Mouse (Mus musculus) embryonic stem cell, embryonic (primary cell): ENCODE data around the gene Podxl2.

Source experiments
- CTCF ChIA-PET, 4 experiments: fragments of 300-600 bp in 2 of 4; fragments of 350-600 bp in 2 of 4; sonication (Branson Sonifier 250); formaldehyde crosslinking; loops; one replicate each; lab custom pipeline; 2022; ENCODE audit warnings: inconsistent platforms in 2 of 4; lab: Charles Lee
- POLR2A ChIA-PET, 4 experiments: fragments of 300-600 bp in 2 of 4; fragments of 350-600 bp in 2 of 4; sonication (Branson Sonifier 250); formaldehyde crosslinking; loops; one replicate each; lab custom pipeline; 2022; ENCODE audit warnings: antibody characterized with exemption in 4 of 4, inconsistent platforms in 1 of 4; lab: Charles Lee

Podxl2 gene

DNA sequence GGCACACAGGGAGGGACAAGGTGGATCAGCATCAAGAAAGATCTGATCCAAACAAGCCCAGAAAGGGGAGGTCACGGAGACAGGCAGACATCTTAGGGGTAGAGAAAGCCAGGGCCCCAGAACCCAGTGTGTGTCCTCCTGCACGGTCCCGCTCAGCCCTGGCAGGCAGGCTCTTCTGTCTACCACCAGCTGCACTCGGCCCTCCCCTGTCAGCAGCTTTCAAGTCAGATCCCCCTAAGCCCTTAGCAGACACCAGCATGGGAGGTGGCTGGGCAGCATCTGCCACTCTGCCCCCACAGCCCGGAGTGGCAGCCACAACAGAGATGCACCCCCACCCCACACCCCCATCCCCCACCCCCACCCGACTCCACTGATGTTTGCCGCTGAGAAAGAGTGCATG, 2.0 kb downstream of the Podxl2 start:
- ChIA-PET POLR2A (interaction anchor here in 2 of 4 experiments (0.6 to 20.5 kb wide), 3 partner anchors 18 to 29 kb away, joined by 3 to 443 read pairs (median 7); partner anchors contain the start of gene Mcm2 (in 1 of the 2)), CTCF (interaction anchor here in 2 of 4 experiments (0.5 to 1.7 kb wide), 2 partner anchors 12 to 16 kb away, joined by 5 read pairs; no protein-coding TSS in a partner anchor)

DNA sequence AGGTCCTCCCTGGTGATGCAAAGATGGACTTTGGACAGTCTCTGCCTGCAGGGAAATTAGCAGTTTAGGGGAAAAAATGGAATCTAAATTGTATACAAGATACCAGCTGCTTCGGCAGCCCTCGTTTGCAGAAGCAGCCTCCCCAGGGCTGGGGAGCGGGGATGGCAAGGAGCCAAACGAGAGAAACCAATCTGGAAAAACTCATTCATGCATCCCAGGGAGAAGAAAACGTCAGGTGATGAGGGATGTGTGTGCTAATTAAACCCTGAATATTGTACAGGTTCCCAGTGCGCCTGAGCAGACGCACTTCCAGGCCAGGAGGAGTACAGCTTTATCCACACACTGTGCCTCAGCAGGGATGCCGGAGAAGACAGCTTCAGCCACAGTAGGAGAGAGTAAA, 3.3 kb downstream of the Podxl2 start:
- ChIA-PET POLR2A (interaction anchor here in 1 of 4 experiments (0.9 to 20.5 kb wide), 3 partner anchors 15 to 35 kb away, joined by 3 to 443 read pairs (median 6); partner anchors contain the start of gene Mcm2), CTCF (interaction anchor here in 3 of 4 experiments (1.2 to 1.7 kb wide), 3 partner anchors 14 to 22 kb away, joined by 3 to 5 read pairs (median 4); no protein-coding TSS in a partner anchor)

DNA sequence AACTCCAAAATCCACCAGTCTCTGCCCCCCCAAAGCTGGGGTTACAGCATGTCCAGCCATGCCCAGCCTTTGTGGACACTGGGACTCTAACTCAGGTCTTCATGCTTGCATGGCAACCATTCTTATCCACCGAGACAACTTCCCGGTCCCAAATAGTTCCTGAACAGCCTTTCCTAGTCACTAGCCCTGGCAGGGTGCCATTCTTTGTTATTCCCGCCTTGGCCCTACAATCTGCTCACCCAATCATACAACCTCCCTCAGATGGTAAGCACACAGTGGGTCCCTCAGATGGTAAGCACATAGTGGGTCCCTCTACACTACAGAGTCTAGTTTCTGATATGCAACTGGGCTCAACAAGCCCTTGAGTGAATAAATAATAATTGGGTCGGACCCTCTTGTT, 4.2 kb downstream of the Podxl2 start:
- CTCF ChIA-PET, result interaction anchor here in 2 of 4 experiments (1.2 to 1.6 kb wide), 2 partner anchors 13 to 15 kb away, joined by 3 to 4 read pairs; no protein-coding TSS in a partner anchor
- POLR2A ChIA-PET, result interaction anchor here in 1 of 4 experiments (1.0 to 20.5 kb wide), 3 partner anchors 14 to 32 kb away, joined by 3 to 443 read pairs (median 6); partner anchors contain the start of genes Mcm2 and Tpra1

DNA sequence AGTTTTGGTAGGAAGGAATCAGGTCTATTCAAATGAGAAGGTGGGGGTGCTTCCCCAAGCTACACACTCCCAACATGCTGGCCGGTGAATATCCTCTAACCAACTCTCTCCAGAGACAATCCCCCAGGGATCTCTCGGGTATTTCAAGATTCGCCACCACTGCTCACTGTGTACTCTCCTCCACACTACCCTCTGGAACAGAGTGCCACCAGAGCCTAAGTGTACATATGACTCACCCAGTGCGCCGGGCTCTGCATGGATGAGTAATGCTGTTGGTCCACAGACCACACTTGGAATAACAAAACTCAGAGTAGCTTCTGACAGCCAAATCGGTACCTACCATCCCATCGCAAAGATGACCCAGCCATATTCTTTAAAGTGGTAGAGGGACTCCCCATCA, 5.4 kb downstream of the Podxl2 start:
- ChIA-PET POLR2A (no interaction called here), CTCF (no interaction called here)

DNA sequence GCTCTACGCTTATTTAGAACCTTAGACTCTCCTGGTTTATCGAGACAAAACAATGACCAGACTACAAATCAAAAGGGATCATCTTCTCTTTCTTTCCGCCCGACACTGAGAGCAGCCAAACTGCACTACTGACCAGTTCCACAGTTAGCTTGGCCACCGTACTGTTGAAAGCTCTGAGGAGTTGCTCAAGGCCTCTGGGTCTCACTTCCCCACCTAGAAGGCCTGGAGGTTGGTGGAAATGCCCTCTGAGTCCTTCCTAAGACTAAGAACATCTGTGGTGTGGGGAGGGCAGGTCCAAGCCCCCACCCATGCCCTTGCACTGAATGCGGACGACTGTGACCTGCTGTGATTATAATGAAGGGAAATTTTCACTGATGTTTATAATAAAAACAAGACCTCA, 9.1 kb downstream of the Podxl2 start:
- POLR2A ChIA-PET, result interaction anchor here in 1 of 4 experiments (1.1 to 1.7 kb wide), 2 partner anchors 21 to 24 kb away, joined by 3 to 4 read pairs; partner anchors contain the start of gene Abtb1
- CTCF ChIA-PET, result interaction anchor here in 3 of 4 experiments (0.6 to 1.3 kb wide), 5 partner anchors 10 to 319 kb away, joined by 3 to 4 read pairs (median 4); no protein-coding TSS in a partner anchor

DNA sequence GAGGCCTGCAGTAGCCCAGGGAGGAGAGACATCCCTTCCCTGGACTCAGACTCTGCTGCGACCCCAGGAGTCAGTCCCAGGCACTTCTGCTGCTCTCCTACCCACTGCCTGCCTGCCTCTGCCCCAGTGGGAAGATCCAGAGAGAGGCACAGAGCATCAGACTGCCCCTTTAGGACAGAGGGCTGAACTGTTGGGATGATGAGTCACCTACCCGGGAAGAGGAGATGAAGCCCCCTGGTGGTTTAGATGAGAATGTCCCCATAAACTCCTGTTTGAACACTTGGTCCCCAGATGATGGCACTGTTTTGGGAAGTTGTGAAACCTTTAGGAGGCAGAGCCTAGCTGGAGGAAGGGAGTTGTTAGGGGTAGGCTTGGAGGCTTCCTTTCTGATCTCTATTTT, 13.9 kb downstream of the Podxl2 start:
- CTCF ChIA-PET, result interaction anchor here in 3 of 4 experiments (0.6 to 4.0 kb wide), 21 partner anchors 9 to 737 kb away, joined by 3 to 21 read pairs (median 3); partner anchors contain the start of gene Tpra1 (in 1 of the 3)
- POLR2A ChIA-PET, result interaction anchor here in 2 of 4 experiments (1.0 to 4.7 kb wide), 4 partner anchors 11 to 22 kb away, joined by 4 to 15 read pairs (median 5); partner anchors contain the start of gene Abtb1 (in 1 of the 2)

DNA sequence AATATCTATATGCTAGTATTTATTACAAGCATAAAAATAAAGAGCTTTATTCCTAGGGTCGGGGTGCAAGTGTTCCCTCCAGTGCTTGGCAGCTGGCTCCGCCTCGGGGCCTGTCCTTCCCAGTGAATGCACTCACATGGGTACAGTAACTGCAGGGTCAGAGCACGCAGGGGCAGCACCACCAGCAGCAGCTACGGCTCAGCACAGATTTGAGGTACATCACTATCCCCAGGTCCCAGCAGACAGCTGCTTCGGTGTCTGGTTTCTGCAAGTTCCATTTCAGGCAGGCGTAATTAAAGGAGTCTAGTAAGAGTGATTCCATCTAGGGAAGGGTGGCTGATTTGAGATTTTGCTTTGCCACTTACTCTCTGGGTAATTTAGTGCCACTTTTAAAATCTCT, 16.5 kb downstream of the Podxl2 start:
- POLR2A ChIA-PET, result interaction anchor here in 2 of 4 experiments (0.9 to 4.7 kb wide), 4 partner anchors 9 to 616 kb away, joined by 3 to 15 read pairs (median 6); partner anchors contain the start of genes Mcm2 (in 1 of the 2) and Podxl2 (in 1 of the 2)
- CTCF ChIA-PET, result interaction anchor here in 3 of 4 experiments (1.0 to 4.0 kb wide), 13 partner anchors 9 to 786 kb away, joined by 3 to 21 read pairs (median 4); partner anchors contain the start of gene Abtb1 (in 2 of the 3)

DNA sequence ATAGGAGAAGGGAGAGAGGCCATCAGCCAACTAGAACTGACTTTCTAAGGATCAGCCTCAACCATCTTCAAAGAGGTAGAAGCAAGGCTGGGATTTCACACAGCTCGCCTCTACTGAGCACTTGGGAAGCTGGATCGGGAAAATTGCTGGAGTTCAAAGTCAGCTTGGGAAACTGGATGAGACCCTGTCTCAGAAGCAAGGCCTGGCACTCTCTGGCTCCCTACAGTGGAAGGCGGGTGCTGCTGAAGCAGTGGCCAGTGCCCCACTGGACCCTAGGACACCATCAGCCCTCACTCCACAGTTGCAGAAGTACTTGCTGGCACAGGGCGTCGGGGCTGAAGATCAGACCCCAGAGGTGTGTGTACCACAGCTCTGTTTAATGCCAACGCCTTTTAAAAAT, 17.0 kb downstream of the Podxl2 start:
- ChIA-PET POLR2A (interaction anchor here in 2 of 4 experiments (1.7 to 4.7 kb wide), 2 partner anchors 8 to 16 kb away, joined by 4 to 15 read pairs; partner anchors contain the start of gene Podxl2 (in 1 of the 2)), CTCF (interaction anchor here (0.6 to 4.0 kb wide), 11 partner anchors 8 to 734 kb away, joined by 3 to 21 read pairs (median 4); partner anchors contain the start of gene Abtb1 (in 1 of the 4))

DNA sequence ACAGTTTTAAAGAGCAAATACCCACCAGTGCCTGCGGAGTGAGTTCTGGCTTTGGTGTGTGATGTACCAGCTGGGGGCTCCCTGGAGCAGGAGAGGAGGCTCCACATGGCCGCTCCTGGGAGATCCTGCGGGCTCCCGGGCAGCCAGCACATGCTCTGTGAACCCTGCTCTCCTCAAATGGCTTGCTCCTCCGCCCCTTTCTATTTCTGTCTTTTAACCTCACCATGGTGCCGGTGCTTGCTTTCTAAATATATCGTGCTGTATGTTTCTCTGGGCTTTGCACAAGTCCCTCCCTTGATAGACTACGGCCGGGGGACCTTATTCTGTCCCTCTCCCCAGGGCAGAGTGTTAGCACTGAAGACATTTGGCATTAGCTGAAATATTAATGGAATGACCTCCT, 17.6 kb downstream of the Podxl2 start:
- CTCF ChIA-PET, result interaction anchor here (0.6 to 3.7 kb wide), 10 partner anchors 8 to 734 kb away, joined by 3 to 18 read pairs (median 4); partner anchors contain the start of gene Abtb1 (in 3 of the 4)

DNA sequence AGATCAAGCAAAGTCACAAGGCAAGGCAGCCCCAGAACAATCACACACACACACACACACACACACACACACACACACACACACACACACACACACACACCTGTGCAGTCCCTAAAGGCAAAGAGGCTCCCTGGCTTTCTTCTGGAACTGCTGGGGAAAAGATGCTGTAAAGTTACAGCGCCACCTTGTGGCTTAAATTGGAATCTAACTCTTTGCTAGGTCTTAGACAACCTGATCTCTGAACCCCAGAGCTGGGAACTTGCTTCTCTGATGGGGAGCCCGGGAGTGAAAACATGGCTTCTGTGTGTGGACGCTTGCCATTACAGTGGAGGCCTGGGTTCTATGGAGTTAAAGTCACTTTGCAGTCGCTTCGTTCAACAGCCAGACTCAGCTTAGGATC, 19.2 kb downstream of the Podxl2 start:
- ChIA-PET POLR2A (interaction anchor here in 2 of 4 experiments (0.7 to 1.7 kb wide), 8 partner anchors 13 to 1184 kb away, joined by 3 to 6 read pairs (median 4); partner anchors contain the start of genes Abtb1 (in 2 of the 2) and Aplf (in 1 of the 2)), CTCF (interaction anchor here (0.6 to 3.7 kb wide), 70 partner anchors 9 to 1511 kb away, joined by 3 to 24 read pairs (median 4); partner anchors contain the start of genes Abtb1 (in 3 of the 4), Mcm2 (in 2 of the 4) and Sec61a1 (in 2 of the 4))

More for the DNA sequence above, 17.6 kb downstream of the Podxl2 start:
- POLR2A ChIA-PET, result interaction anchor here in 1 of 4 experiments (0.9 to 4.7 kb wide), 2 partner anchors 8 to 58 kb away, joined by 4 to 15 read pairs; no protein-coding TSS in a partner anchor

DNA sequence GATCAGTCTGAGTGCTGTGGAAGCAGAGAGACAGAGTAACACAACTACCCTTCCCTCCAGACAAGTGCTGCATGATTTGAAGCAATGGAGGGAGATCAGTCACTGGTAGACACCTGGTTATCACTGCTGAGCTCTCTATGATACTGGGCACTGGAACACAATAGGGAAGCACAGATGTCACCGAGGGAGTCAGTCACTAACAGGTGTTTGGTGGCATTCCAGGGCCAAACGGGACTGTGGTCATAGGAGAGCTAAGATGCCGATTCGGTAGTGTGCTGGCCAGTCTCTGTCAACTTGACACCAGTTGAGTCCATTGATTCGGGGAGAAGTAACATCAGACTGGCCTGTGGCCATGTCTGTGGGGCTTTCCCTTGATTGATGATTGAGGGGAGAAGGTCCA, 20.3 kb downstream of the Podxl2 start:
- ChIA-PET CTCF (interaction anchor here (0.5 to 3.7 kb wide), 11 partner anchors 12 to 730 kb away, joined by 3 to 24 read pairs (median 6); partner anchors contain the start of gene Abtb1 (in 2 of the 4)), POLR2A (interaction anchor here in 2 of 4 experiments (0.6 to 1.7 kb wide), 3 partner anchors 12 to 611 kb away, joined by 3 to 6 read pairs (median 5); partner anchors contain the start of gene Abtb1 (in 1 of the 2))

DNA sequence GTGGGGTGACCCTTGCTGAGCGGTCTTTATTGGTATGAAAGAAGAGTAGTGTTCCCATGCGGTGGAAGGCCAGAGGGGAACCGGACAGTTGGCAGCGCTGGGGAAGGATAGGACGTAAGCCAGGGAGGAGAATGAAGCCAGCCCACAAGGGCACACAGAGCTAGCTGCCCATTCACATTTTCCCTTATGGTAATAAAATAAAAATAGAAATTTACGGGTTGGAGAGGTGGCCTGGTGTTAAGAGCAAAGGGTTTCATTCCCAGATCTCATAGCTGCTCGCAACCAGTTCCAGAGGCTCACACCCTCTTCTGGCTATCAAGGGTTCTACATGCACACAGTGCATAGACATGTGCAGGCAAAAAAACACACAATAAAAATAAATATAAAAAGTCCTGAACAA, 24.8 kb downstream of the Podxl2 start:
- ChIA-PET CTCF (interaction anchor here (0.5 to 3.6 kb wide), 32 partner anchors 8 to 737 kb away, joined by 3 to 21 read pairs (median 4); partner anchors contain the start of gene Abtb1 (in 3 of the 4)), POLR2A (interaction anchor here in 2 of 4 experiments (0.6 to 3.6 kb wide), 8 partner anchors 8 to 303 kb away, joined by 3 to 15 read pairs (median 3); partner anchors contain the start of genes Abtb1 (in 1 of the 2) and Tpra1 (in 1 of the 2))

DNA sequence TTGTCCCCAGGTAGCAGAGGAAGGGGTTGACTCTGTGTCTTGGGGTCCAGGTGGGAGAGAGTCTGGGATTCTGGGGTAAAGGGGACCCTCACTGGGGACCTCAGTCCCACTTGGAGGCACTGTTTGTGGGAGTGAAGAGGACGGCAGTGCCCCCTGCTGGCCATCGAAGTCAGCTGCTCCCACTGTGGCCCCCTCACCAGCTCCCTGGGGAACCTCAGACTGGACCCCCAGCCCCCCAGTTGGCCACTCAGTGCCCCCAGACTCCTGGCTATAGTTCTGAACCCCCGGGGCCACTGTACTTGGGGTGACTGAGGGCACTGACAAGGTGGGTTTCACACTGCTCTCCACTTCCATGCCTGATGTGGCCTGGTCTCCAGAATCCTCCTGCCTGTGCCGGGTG, 25.6 kb downstream of the Podxl2 start:
- ChIA-PET CTCF (interaction anchor here (0.6 to 3.6 kb wide), 52 partner anchors 8 to 736 kb away, joined by 3 to 21 read pairs (median 4); partner anchors contain the start of genes Abtb1 (in 1 of the 4) and Mcm2 (in 1 of the 4)), POLR2A (interaction anchor here in 3 of 4 experiments (0.6 to 3.6 kb wide), 6 partner anchors 10 to 726 kb away, joined by 3 to 15 read pairs (median 3); partner anchors contain the start of gene Tpra1 (in 1 of the 3))

DNA sequence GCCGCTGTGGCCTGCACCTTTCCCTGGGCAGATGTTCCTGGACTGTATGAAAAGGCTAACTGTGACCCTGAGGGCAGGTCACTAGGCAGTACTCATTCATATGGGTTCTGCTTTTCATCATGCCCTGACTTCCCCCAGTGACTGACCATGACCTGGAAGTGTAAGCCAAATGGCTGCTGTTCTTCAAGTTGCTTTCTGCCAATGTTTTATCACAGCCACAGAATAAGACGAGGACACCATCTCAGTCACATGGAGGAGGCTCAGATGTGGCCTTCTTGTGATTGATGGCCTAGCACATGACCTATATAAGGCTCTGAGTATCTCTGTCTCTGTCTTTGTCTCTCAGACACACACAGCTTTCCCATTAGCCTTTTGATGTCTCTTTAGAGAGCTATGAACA, 27.3 kb downstream of the Podxl2 start:
- POLR2A ChIA-PET, result interaction anchor here in 1 of 4 experiments (1.3 kb wide), 1 partner anchor 26 kb away, joined by 4 read pairs; no protein-coding TSS in a partner anchor
- CTCF ChIA-PET, result interaction anchor here in 1 of 4 experiments (3.6 kb wide), 1 partner anchor 12 kb away, joined by 21 read pairs; no protein-coding TSS in a partner anchor

DNA sequence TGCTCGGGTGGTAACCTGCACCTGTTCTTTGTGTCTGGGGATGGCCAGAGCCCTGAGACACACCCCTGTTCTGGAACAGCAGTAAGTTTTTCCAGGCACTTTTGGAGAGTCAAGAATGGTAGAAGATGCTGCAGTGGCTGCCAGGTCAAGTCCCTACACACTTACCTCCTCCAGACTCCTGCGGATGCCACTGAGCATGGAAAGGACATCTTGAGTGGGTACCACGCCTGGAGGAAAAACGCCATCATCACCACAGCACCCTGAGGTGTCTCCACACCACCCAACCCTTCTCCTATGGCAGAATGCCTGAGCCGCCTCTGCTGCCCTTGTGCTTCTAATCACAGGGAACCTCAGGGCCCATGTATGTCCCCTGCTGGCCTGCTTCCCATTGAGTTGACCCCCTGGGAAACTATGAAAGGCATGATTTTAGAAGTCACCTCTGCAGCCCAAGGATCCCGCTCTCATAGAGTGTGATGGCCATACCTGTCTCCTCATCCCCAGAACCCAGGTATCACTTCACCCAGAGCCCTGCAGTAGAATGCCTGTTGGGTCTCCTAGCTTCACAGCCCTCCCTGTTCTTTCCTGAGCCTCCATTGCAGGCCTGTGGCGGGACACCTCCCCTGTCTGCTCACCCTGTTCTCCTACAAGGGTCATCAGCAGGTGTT, 29.8 kb downstream of the Podxl2 start:
- ChIA-PET POLR2A (interaction anchor here in 1 of 4 experiments (1.0 kb wide), 1 partner anchor 14 kb away, joined by 5 read pairs; no protein-coding TSS in a partner anchor), CTCF (interaction anchor here in 3 of 4 experiments (0.7 to 2.6 kb wide), 3 partner anchors 8 to 1807 kb away, joined by 3 to 9 read pairs (median 4); no protein-coding TSS in a partner anchor)

DNA sequence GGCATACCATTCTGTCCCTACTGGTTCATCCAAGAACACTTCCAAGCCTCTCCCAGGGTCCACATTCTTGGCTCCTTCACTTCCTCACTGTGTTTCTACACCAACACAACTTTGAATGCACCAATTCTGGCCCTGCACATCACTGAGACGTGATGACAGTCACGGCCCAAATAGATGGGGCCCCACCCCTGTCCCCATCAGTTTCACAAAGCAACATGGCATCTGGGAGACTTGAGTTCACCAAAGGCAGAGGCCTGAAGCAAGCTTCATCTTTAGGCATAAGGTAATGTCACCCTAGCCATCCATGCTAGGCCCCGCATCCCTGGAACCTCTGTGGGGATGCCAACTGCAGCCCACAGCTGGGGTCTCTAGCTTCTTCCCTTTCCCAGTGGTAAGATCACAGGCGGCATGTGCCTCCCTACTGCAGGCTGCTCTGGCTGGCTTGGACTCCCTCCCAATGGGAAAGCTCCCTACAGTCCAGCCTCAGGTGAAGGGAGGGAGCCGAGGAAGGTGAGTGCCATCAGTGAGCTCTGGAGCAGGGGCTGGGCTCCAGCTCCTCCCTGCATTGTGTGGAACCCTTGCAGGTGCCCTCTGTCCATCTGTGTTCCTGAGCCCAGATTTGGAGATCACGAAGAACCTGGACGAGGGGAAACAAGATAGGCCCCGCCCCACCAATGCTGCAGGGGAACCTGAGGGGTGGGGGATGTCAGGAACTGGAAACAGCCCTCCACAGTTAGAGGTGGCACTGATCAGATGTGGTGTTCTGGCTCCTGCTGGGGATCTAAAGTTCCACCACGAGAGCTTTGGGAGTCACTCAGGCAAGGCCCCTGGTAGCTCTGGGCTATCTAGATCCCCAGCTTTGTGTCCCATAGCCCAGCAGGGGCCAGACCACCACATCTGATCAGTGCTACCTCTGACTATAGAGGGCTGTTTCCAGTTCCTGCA, 30.8 kb downstream of the Podxl2 start:
- ChIA-PET CTCF (interaction anchor here in 3 of 4 experiments (0.6 to 3.9 kb wide), 7 partner anchors 9 to 1806 kb away, joined by 3 to 24 read pairs (median 4); no protein-coding TSS in a partner anchor), POLR2A (interaction anchor here in 2 of 4 experiments (0.8 to 3.3 kb wide), 9 partner anchors 11 to 720 kb away, joined by 3 to 34 read pairs (median 7); partner anchors contain the start of genes Mcm2 (in 1 of the 2) and Sec61a1 (in 1 of the 2))
